Mouse (Mus musculus): ENCODE data around the gene Arhgef16. TPM values are rescaled to one million over a fixed set of nuclear protein-coding genes. Genes with fewer than 3 reads are reported as not detected.

Gene Arhgef16
- polyA plus RNA-seq, 1 experiment from 2014 or later: 1.6 TPM

Other genes starting within 250 kb of the Arhgef16 start
- 0.90 and 1.1 TPM in 2 replicates for gene Trp73, start 161.5 kb downstream of the Arhgef16 start, polyA plus RNA-seq (2015; fragmentation: Nextera tagmentation; extraction: Ambion mirVana)
- 43.5 and 45.6 TPM in 2 replicates for gene Wrap73, start 159.3 kb downstream of the Arhgef16 start, polyA plus RNA-seq (2015; fragmentation: Nextera tagmentation; extraction: Ambion mirVana)
- 214 and 223 TPM in 2 replicates for gene Tprgl, start 141.0 kb downstream of the Arhgef16 start, polyA plus RNA-seq (2015; fragmentation: Nextera tagmentation; extraction: Ambion mirVana)
- gene Megf6, start 130.9 kb downstream of the Arhgef16 start, polyA plus RNA-seq (2015; fragmentation: Nextera tagmentation; extraction: Ambion mirVana): 9.3 and 10.6 TPM in 2 replicates
- 0.25 TPM in 1 of 2 replicates, not detected in the other for gene B230104I21Rik, start 34.5 kb upstream of the Arhgef16 start, polyA plus RNA-seq (2015; fragmentation: Nextera tagmentation; extraction: Ambion mirVana)